Mouse (Mus musculus) layer of hippocampus, adult 9-11 months (tissue): ENCODE results near the gene Mccc2.
A peak's percentile ranks its signal among the peaks of the same experiment; 100 is the strongest.

Experiments used
- DNase-seq: peaks from one replicate; pipeline ENCODE4 v3.0.0; 2022

The Mccc2 gene

GRCm38 (mm10) chr13:99938606-99939319, 76.7 kb downstream of the Mccc2 start:
- no peak for DNase-seq

GRCm38 (mm10) chr13:99937741-99938140, 77.7 kb downstream of the Mccc2 start:
- DNase-seq: no peak

- DNase-seq: no peak
Observed at GRCm38 (mm10) chr13:99932406-99932805, 83.0 kb downstream of the Mccc2 start.

GRCm38 (mm10) chr13:99931502-99931901, 83.9 kb downstream of the Mccc2 start:
- DNase-seq: peak; percentile 9

- no peak for DNase-seq
Observed at GRCm38 (mm10) chr13:99926249-99926648, 89.2 kb downstream of the Mccc2 start.

GRCm38 (mm10) chr13:99915632-99916031, 99.8 kb downstream of the Mccc2 start:
- no peak for DNase-seq

- DNase-seq: no peak
Observed at GRCm38 (mm10) chr13:99900965-99901364, 114.5 kb downstream of the Mccc2 start, which contains the start of gene Cartpt. Cartpt (minus strand) TSS chr13:99901091.

- DNase-seq: no peak
Observed at GRCm38 (mm10) chr13:99900557-99900892, 114.9 kb downstream of the Mccc2 start.

- DNase-seq: no peak
Observed at GRCm38 (mm10) chr13:99899670-99900556, 115.5 kb downstream of the Mccc2 start.

GRCm38 (mm10) chr13:99898816-99899215, 116.6 kb downstream of the Mccc2 start:
- no peak for DNase-seq
